Mouse (Mus musculus) small intestine, adult 2 months (tissue): Measurements from ENCODE around the gene Gsk3a. TPM values are rescaled to one million over a fixed set of nuclear protein-coding genes. Genes with fewer than 3 reads are reported as not detected.
A peak's percentile ranks its signal among the peaks of the same experiment; 100 is the strongest.

ENCODE experiments used
- H3K27ac ChIP-seq: fragments of 200-500 bp; 2 replicates; pipeline ENCODE4 v1.5.1; 2012; ENCODE audit warnings: low read depth, low read length, control low read depth, inconsistent platforms; ENCODE audit not compliant: insufficient read depth
- H3K27me3 ChIP-seq: fragments of 200-500 bp; 2 replicates; pipeline ENCODE4 v1.6.1; 2012; ENCODE audit warnings: mild to moderate bottlenecking, moderate library complexity, low read length, inconsistent platforms; ENCODE audit not compliant: control insufficient read depth, insufficient read depth
- H3K36me3 ChIP-seq: fragments of 200-500 bp; 2 replicates; pipeline ENCODE4 v1.6.1; 2012; ENCODE audit warnings: mild to moderate bottlenecking, low read length, control low read depth, inconsistent platforms; ENCODE audit not compliant: control insufficient read depth, insufficient read depth
- H3K4me1 ChIP-seq: fragments of 200-500 bp; 2 replicates; pipeline ENCODE4 v1.6.1; 2012; ENCODE audit warnings: low read length, inconsistent platforms, mixed read lengths; ENCODE audit not compliant: control insufficient read depth, insufficient read depth, insufficient read length
- H3K4me3 ChIP-seq: fragments of 200-500 bp; 2 replicates; pipeline ENCODE4 v1.5.1; 2012; ENCODE audit warnings: low read depth, mild to moderate bottlenecking, control low read depth, inconsistent platforms, low read length, moderate library complexity
- CTCF ChIP-seq: fragments of 200-500 bp; IDR thresholded peaks from 2 replicates; pipeline ENCODE4 v1.5.1; 2012; ENCODE audit warnings: low read depth, mild to moderate bottlenecking, control low read depth, inconsistent platforms, low read length, moderate library complexity, mixed read lengths; ENCODE audit not compliant: insufficient replicate concordance, insufficient read length; ENCODE audit errors: extremely low read depth
- POLR2A ChIP-seq: fragments of 200-500 bp; IDR thresholded peaks from 2 replicates; pipeline ENCODE4 v1.6.1; 2012; ENCODE audit warnings: low read depth, mild to moderate bottlenecking, control low read depth, inconsistent platforms, low read length, moderate library complexity
- WGBS: fragments of 180-500 bp; shearing (Covaris S2); methylation state at CpG from one replicate; pipeline ENCODE4 v1.1.7; 2018; 5-methylcytosine and 5-hydroxymethylcytosine counted together
- polyA plus RNA-seq: library from polyadenylated mRNA; depleted of rRNA; stranded (reverse); fragments of >200 nt; gene quantifications from 2 replicates; pipeline ENCODE4 v1.2.3, GENCODE M21; 2012

The Gsk3a gene
- polyA plus RNA-seq, 1 experiment: 163 TPM

DNA sequence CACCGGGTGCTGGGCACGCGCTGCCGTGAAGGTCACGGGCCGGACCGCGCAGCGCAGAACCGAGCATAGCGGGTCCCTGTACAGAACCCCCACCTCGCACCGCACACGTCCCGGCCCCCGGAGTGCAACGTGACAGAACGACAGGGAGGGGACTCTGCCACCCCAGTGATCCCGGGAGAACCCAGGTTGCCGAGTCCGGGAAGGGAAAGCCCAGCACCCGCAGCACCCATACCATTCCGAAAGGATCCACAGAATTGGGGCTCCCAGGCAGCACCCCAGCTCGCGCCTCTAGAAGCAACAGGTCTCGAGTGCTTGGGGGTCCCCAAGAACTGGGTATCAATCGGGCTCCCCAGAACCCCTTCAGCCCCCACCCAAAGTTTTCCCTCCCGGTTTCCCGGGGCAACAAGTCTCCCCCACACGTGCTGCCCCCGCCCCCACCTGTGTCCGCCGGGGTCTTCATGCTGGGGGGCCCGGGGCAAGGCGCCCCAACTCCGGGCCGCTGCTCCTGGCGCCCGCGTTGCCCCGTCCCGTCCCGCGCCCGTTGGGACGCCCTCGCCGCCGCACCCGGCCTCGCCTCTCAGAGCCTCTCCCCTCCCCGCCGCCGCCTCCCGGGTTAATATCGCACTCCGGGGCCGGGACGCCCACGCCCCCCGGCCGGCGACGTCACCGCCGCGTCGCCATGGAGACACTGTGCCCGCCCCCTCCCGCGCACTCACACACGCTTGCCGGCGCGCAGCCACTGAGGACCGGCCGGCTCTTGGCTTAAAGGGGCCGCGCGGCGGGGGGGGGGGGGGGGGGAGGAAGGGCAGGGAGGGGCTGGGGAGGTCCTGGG, 12.7 kb upstream of the Gsk3a start, which contains the start of gene Erf:
TSS of gene Erf (minus strand) at position 621 of the 832 bp plus-strand sequence.
- peak within 1 kb of the TSS; percentile 88 for H3K27ac ChIP-seq

DNA sequence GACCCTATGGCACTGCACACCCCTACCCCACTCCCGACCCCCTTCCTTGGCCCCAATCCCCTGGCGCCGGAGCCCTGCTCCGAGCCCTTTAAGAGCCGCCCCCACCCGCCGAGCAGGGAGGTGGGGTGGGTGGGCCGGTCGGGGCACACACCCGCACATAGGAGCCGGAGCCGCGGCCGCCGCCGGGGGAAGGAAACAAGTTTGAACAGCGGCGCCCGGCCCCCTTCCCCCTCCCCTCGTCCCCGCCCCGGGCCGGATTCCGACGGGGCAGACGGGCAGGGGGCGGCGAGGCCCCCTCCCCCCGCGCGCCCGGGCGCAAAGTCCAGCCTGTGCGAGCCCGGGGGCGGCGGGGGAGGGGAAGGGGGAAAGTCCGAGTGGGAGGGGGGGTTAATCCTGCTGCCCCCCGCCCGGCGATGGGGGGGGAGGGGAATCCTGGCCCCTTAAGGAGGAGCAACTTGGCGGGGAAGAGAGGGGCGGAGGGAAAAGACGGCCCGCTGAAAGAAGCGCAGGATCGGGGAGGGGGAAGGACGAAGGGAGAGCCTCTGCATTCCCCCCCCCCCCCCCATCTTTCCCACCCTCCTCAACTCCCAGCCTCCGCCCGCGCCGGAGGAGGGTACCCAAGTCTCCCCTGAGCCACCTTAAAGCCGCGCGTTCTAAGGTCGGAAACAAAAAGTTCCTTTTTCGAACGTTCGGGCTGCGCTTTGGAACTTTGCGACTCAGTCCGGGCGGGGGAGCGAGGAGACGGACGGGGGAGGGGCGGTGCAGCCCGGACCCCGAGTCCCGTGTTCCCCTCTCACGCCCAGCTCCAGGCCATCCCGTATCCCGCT, 11.9 kb upstream of the Gsk3a start:
- TF ChIP-seq POLR2A: no peak
- TF ChIP-seq CTCF: no peak

More for the DNA sequence above, 12.7 kb upstream of the Gsk3a start, which contains the start of gene Erf:
- Histone ChIP-seq H3K4me3 (peak within 1 kb of the TSS; percentile 82), H3K4me1 (peaks cover 14% of the 10 kb centered on the region), H3K27me3 (no peaks in the 10 kb centered on the region), H3K36me3 (peaks cover 3% of the 10 kb centered on the region)
- TF ChIP-seq POLR2A (peak; percentile 87; the same call in 1 of the 2 replicates), CTCF (no peak)
- WGBS: 1% methylated on average over 74 of the region's 81 CpGs

DNA sequence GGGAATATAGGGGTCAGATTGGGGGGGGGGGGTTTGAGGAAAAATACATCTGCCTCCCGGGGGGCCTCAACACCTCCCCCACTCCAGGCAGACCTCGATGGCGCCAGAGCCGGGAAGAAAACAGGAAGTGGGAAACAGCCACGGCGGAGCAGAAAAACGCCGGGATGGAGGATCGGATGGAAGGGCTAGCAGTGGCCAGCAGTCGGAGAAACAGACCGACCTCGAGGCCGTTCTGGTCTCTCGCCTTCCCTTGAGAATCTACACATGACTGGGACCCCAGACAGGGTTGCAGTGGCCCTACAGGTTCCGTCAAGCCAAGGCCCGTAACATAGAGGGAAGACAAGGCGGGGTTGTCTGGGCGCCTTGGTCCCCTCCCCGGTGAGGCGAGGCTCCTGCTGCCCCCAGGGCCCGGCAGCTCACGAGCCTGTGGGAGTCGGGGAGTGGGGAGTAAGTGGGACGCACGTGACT, 11.2 kb upstream of the Gsk3a start:
- H3K27me3 ChIP-seq: no peaks in the 10 kb centered on the region
- under 1% methylated on average over 25 of the region's 25 CpGs for WGBS
- H3K4me3 ChIP-seq: peak overlapping the region; percentile 82
- peaks cover 14% of the 10 kb centered on the region for H3K4me1 ChIP-seq
- TF ChIP-seq CTCF (no peak), POLR2A (no peak)
- peak overlapping the region; percentile 87 for H3K27ac ChIP-seq
- peaks cover 11% of the 10 kb centered on the region for H3K36me3 ChIP-seq

More for the DNA sequence above, 11.9 kb upstream of the Gsk3a start:
- peaks cover 14% of the 10 kb centered on the region for H3K4me1 ChIP-seq
- H3K36me3 ChIP-seq: peaks cover 11% of the 10 kb centered on the region
- no peaks in the 10 kb centered on the region for H3K27me3 ChIP-seq
- H3K27ac ChIP-seq: peak overlapping the region; percentile 87
- H3K4me3 ChIP-seq: peak overlapping the region; percentile 82
- 2% methylated on average over 64 of the region's 73 CpGs for WGBS

DNA sequence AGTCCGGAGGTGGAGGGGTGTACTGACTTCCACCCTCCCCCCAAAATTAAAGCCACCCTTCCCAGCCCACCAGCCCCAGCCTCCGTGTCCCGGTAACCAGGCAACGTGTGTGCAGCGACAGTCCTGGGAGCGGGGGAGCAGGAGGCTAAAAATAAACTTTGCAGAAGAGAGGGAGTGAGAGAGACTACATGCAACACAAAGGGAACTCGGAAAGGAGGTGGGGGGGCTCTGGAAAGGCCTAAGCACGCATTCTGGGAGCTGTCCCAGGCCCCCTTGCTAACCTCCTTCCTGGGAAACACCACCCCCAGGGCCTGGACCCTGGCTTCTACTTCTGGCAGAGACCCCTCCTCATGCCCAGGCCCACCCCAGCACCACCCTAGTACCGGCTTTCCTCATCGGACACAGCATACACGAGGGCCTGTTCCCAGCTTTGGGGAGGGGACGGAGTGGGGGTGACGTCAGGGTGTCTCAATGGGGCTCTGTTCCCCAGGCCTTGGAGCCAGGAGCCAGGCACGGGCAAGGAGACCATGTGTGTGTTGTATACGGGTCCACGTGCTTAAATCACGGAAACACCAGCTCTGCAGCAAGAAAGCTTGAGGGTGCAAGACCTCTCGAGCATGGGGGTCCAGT, 10.5 kb upstream of the Gsk3a start:
- TF ChIP-seq POLR2A: no peak
- TF ChIP-seq CTCF: no peak
- 13% methylated on average over 18 of the region's 18 CpGs for WGBS
- H3K27me3 ChIP-seq: no peaks in the 10 kb centered on the region
- H3K36me3 ChIP-seq: peaks cover 11% of the 10 kb centered on the region
- H3K4me3 ChIP-seq: peak overlapping the region; percentile 82
- peak overlapping the region; percentile 32 for H3K27ac ChIP-seq
- H3K4me1 ChIP-seq: peaks cover 14% of the 10 kb centered on the region

DNA sequence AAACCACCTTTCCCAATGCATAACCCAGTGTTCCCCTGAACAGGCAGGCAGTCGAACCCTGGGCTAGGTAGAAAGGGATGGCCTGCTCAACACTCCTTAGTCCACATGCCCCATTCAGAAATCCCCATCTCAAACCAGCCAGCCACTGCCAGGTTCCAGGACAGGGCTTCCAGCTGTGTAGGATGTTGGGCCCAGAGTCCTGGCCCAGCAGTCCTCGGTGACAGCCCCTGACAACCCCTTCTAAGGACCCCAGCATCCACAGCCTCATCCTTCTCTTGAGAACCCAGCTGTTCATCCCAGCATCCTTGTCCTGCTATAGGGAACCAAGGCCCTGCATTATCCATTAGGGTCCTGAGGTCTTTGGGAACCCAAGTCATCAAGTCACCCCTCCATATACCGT, 9.8 kb upstream of the Gsk3a start:
- Histone ChIP-seq H3K27ac (0 out of 2 replicates have a peak overlapping the region, but pooled peaks have one; percentile 12), H3K4me1 (peaks cover 14% of the 10 kb centered on the region), H3K4me3 (no peak overlapping the region; the same call in 1 of the 2 replicates), H3K36me3 (peaks cover 11% of the 10 kb centered on the region), H3K27me3 (no peaks in the 10 kb centered on the region)
- TF ChIP-seq POLR2A: no peak
- no peak for TF ChIP-seq CTCF
- 21% methylated on average over 3 of the region's 3 CpGs for WGBS

DNA sequence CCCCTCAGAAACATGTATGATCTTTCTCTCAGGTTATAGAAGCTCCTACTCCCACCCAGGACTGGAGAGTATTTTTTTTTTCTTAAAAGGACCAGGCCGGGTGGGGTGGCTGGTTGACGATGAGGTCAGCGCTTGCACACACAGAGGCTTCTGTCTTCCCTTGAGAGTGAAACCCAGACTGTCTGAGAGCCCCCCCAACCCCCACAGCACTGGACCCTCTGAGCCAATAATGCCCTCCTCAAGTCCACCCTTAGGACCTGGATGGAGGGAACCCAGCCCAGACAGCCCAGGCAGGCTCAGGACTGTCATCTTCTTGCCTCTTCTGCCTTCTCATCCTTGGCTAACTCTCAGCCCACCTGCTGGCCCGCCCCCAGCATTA, 9.1 kb upstream of the Gsk3a start:
- Histone ChIP-seq H3K27me3 (no peaks in the 10 kb centered on the region), H3K4me1 (peaks cover 14% of the 10 kb centered on the region), H3K27ac (peak overlapping the region; percentile 21; the same call in 1 of the 2 replicates), H3K4me3 (no peak overlapping the region), H3K36me3 (peaks cover 11% of the 10 kb centered on the region)
- 43% methylated on average over 4 of the region's 4 CpGs for WGBS
- TF ChIP-seq POLR2A (no peak), CTCF (no peak)
